Mouse (Mus musculus) C2C12 (cell line): ENCODE measurements around the gene Palm. TPM values are rescaled to one million over a fixed set of nuclear protein-coding genes. Genes with fewer than 3 reads are reported as not detected.

Source experiments
- H3K27me3 ChIP-seq: one replicate; pipeline ENCODE4 v1.6.1; 2011; ENCODE audit not compliant: control insufficient read depth, insufficient read depth, insufficient read length
- H3K36me3 ChIP-seq: one replicate; pipeline ENCODE4 v1.6.1; 2011; ENCODE audit not compliant: control insufficient read depth, insufficient read depth
- H3K4me3 ChIP-seq: one replicate; pipeline ENCODE4 v1.5.1; 2011; ENCODE audit warnings: mild to moderate bottlenecking, control low read depth; ENCODE audit not compliant: poor library complexity, insufficient read depth, severe bottlenecking
- H3K79me2 ChIP-seq: one replicate; pipeline ENCODE4 v1.6.1; 2011; ENCODE audit not compliant: control insufficient read depth, insufficient read depth
- H3K79me3 ChIP-seq: one replicate; pipeline ENCODE4 v1.6.1; 2011; ENCODE audit warnings: low read depth, control low read depth
- H3ac ChIP-seq: one replicate; pipeline ENCODE3; 2011; ENCODE audit warnings: low read depth; ENCODE audit not compliant: control insufficient read depth, insufficient read length
- CEBPB ChIP-seq: IDR thresholded peaks from one replicate; pipeline ENCODE4 v1.6.1; 2011; ENCODE audit warnings: low read depth, mild to moderate bottlenecking, control low read depth, moderate library complexity
- CTCF ChIP-seq: IDR thresholded peaks from one replicate; pipeline ENCODE4 v1.5.1; 2011; ENCODE audit not compliant: control insufficient read depth, insufficient read depth, insufficient read length
- FOSL1 ChIP-seq: IDR thresholded peaks from one replicate; pipeline ENCODE4 v1.8.0; 2011; ENCODE audit warnings: mild to moderate bottlenecking, low read length; ENCODE audit not compliant: poor library complexity, insufficient read depth, severe bottlenecking
- MAX ChIP-seq: IDR thresholded peaks from one replicate; pipeline ENCODE4 v1.6.1; 2011; ENCODE audit warnings: mild to moderate bottlenecking, control low read depth
- MYOD1 ChIP-seq: IDR thresholded peaks from one replicate; pipeline ENCODE4 v1.6.1; 2011; ENCODE audit warnings: low read depth; ENCODE audit not compliant: control insufficient read depth, insufficient read length
- MYOG ChIP-seq: IDR thresholded peaks from one replicate; pipeline ENCODE4 v1.6.1; 2011; ENCODE audit not compliant: control insufficient read depth, insufficient read length; ENCODE audit errors: extremely low read depth
- USF1 ChIP-seq: IDR thresholded peaks from one replicate; pipeline ENCODE4 v1.6.1; 2011; ENCODE audit warnings: low read depth, mild to moderate bottlenecking, control low read depth, moderate library complexity
- polyA plus RNA-seq: library from polyadenylated mRNA; unstranded; fragments of >200 nt; fragmentation: generic; extraction: Trizol; gene quantifications from one replicate; pipeline ENCODE4 v1.2.1, GENCODE M21; 2012; ENCODE audit warnings: missing spikeins

Gene Palm
- polyA plus RNA-seq, 1 experiment = 39.9 TPM

DNA sequence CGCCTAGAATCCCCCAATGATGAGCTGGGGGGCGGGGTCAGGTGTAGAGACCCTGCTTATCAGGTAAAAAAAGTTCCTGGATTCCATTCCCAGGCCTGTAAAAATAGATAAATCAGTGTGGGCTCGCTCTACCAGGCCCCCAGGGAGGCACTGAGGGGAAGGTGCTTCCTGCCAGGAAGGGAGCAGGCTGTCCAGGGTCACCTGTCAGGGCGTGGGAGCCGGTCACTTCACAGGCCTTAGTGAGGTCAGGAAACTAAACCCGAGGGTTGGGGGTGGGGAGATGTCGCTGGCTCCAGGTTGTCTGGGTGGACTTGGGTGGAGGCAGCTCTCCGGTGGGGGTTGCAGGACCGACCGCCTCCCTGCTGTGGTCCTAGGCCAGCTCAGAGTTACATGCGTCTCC is 12.3 kb downstream of the Palm start:
- Histone ChIP-seq H3K27me3 (no peaks in the 10 kb centered on the region), H3K79me2 (no peaks in the 10 kb centered on the region), H3K4me3 (no peak overlapping the region), H3K36me3 (no peaks in the 10 kb centered on the region), H3ac (no peak overlapping the region), H3K79me3 (peaks cover 2% of the 10 kb centered on the region)
- no peak for TF ChIP-seq MYOG

DNA sequence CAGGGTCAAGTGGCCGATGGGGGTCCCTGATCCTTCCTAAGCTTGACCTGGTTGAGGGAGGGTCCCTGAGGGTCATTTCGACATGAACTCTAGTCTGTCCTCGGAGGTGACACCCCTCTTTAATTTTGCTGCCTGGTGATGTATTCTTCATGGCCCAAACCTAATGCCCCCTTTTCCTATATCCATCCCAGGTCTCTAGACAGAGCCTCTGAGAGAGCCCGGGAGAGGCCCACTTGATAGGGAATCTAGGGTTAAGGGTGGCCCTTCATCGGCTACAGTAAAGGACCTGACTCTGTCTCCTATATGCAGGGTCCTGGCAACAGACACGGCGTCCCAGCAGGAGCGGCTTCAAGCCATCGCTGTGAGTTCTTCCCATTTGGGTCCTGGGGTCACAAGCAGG is 13.0 kb downstream of the Palm start:
- no peak overlapping the region for H3K4me3 ChIP-seq
- H3K79me2 ChIP-seq = no peaks in the 10 kb centered on the region
- no peaks in the 10 kb centered on the region for H3K36me3 ChIP-seq
- H3K79me3 ChIP-seq = peaks cover 2% of the 10 kb centered on the region
- H3ac ChIP-seq = no peak overlapping the region
- TF ChIP-seq FOSL1 = no peak
- TF ChIP-seq CEBPB = no peak
- TF ChIP-seq MAX = no peak
- no peak for TF ChIP-seq MYOD1
- TF ChIP-seq USF1 = no peak
- no peak for TF ChIP-seq CTCF
- no peak for TF ChIP-seq MYOG
- no peaks in the 10 kb centered on the region for H3K27me3 ChIP-seq

DNA sequence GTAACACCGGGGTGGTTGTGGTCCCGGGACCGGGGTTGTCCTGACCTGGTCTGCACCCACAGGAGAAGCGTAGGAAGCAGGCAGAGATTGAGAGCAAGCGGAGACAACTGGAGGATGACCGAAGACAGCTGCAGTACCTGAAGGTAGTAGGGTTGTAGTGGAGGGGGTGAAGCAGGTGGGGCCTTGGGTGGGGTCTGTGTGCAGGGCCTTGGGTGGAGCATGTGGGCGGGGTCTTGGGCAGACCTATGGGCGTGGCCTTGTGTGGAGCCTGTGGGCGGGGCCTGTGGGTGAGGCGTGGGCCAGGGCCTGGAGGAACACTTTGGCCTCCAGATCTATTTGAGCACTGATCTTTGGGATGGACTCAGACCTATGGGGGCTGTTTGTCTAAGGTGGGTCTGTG is 13.6 kb downstream of the Palm start:
- Histone ChIP-seq H3K4me3 (no peak overlapping the region), H3K79me2 (no peaks in the 10 kb centered on the region), H3K27me3 (no peaks in the 10 kb centered on the region), H3K36me3 (no peaks in the 10 kb centered on the region), H3K79me3 (no peaks in the 10 kb centered on the region), H3ac (no peak overlapping the region)
- TF ChIP-seq CEBPB = no peak

DNA sequence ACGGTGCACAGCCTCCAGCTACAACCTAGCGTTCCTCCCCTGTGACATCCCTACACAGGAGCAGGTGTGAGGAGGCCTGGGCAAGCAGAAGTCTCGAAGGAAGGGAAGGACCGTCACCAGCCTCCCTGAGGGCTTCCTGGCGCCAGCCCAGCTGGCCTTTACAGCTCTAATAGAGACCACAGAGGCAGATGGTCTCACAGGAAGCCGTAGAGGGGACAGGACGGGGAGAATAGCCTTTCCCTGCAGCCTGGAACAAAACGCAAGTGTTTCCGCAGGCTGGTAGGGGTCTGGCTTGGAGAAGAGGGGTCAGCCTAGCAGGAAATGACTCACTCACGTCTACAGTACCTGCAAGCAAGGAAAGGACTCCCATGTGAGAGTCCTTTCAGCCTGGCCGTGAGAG is 14.5 kb downstream of the Palm start:
- H3K4me3 ChIP-seq = no peak overlapping the region
- H3K79me2 ChIP-seq = no peaks in the 10 kb centered on the region
- TF ChIP-seq CTCF (no peak), FOSL1 (no peak), USF1 (no peak), CEBPB (no peak), MYOD1 (no peak), MAX (no peak), MYOG (no peak)
- H3K36me3 ChIP-seq = no peaks in the 10 kb centered on the region
- H3ac ChIP-seq = no peak overlapping the region
- H3K79me3 ChIP-seq = no peaks in the 10 kb centered on the region
- no peaks in the 10 kb centered on the region for H3K27me3 ChIP-seq

DNA sequence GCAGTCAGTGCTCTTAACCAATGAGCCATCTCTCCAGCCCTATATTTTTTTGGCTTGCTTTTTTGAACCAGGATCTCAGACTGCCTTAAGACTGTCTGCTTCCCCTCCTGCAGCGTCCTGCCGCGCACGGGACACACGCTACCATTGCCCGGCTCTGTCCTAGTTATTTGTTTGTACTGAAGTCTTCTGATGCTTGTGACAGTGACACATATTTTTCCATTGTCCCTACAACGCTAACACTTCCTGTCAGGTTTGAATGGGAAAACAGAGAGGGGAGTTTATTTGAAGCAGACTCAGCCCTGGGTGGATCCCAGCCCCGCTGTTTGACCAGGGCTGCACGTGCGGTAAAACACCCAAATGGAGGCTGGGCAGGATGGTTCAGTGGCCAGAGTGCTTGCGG is 15.4 kb downstream of the Palm start:
- H3K4me3 ChIP-seq = no peak overlapping the region
- no peak for TF ChIP-seq MYOD1
- no peak for TF ChIP-seq MYOG
- no peak for TF ChIP-seq MAX
- TF ChIP-seq USF1 = no peak
- TF ChIP-seq CEBPB = no peak
- TF ChIP-seq CTCF = no peak
- TF ChIP-seq FOSL1 = no peak
- no peaks in the 10 kb centered on the region for H3K79me3 ChIP-seq
- H3K36me3 ChIP-seq = no peaks in the 10 kb centered on the region
- H3K27me3 ChIP-seq = no peaks in the 10 kb centered on the region
- no peak overlapping the region for H3ac ChIP-seq
- H3K79me2 ChIP-seq = no peaks in the 10 kb centered on the region

DNA sequence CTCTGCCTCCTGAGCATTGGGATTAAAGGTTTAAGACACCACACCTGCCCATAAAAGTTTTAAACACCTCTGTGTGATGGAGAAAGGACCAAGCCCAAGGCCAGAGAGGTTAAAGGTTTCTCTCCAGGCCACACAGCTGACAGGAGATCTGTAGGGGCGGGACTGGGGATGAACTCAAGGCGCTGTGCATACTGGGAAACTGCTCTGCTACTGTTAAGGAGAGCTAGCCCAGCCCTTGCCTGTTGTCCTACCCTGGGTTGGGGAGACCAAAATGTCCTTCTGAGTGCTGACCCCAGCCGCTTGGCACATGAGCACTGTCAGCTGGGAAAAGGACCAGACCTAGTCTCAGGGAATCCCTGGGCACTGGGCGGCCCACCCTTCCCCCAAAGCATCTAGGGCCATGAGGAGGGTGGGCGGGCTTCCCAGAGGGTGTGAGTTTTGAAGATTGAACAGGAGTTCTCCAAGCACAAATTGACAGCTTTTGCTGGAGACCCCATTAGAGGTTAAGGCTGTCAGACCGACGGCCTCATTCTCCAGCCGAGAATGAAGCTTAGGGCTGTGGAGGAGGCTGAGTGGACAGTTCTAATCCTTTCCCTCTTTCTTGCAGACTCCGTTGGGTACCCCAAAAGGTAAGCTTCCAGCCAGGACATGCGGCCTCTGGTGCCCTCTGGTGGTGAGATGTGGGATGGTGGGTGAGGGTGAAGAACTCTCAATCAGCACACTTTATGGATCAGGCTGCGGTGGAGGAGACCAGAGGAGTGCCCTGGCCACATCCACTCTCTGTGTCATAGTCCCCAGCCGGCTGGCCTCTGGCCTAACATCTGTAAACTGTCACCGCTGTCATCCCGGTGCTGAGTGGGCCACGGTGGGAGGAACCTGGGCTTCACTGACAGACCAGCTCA is 18.6 kb downstream of the Palm start:
- Histone ChIP-seq H3K79me2 (no peaks in the 10 kb centered on the region), H3K27me3 (no peaks in the 10 kb centered on the region), H3K79me3 (no peaks in the 10 kb centered on the region), H3K36me3 (no peaks in the 10 kb centered on the region), H3ac (no peak overlapping the region), H3K4me3 (no peak overlapping the region)
- TF ChIP-seq USF1 (no peak), MYOG (no peak), CTCF (peak; percentile 88)
